Mouse (Mus musculus) liver, embryonic 11.5 days (tissue): ENCODE measurements around the gene Olfr1420. TPM values are rescaled to one million over a fixed set of nuclear protein-coding genes. Genes with fewer than 3 reads are reported as not detected.
"Not testable (repeated sequence)": the region's sequence is repeated elsewhere in the genome, so short reads cannot be mapped to it uniquely, and the experiment has no call there.

Experiments
- ATAC-seq: fragments of 200-750 bp; cut with Nextera tagmentation; replicated peaks from 2 replicates; pipeline ENCODE4 v1.8.0; 2017; ENCODE audit warnings: moderate number of reproducible peaks, mild to moderate bottlenecking, moderate TSS enrichment, moderate library complexity; ENCODE audit not compliant: low FRiP score
- DNase-seq: peaks from one replicate; pipeline ENCODE4 v3.0.0-alpha.2; 2017; ENCODE audit warnings: low spot score
- H3K27ac ChIP-seq: fragments of 300-500 bp; sonication (generic); 2 replicates; pipeline ENCODE4 v1.5.1; 2014; ENCODE audit warnings: mild to moderate bottlenecking, low read depth, low read length, control low read depth
- H3K27me3 ChIP-seq: fragments of 300-500 bp; sonication (generic); replicated peaks from 2 replicates; pipeline ENCODE4 v1.6.1; 2014; ENCODE audit warnings: low read length, mixed read lengths; ENCODE audit not compliant: control insufficient read depth, insufficient read depth
- H3K36me3 ChIP-seq: fragments of 300-500 bp; sonication (generic); 2 replicates; pipeline ENCODE4 v1.6.1; 2014; ENCODE audit warnings: mild to moderate bottlenecking, low read length, moderate library complexity, mixed read lengths; ENCODE audit not compliant: control insufficient read depth, insufficient read depth
- H3K4me1 ChIP-seq: fragments of 300-500 bp; sonication (generic); replicated peaks from 2 replicates; pipeline ENCODE4 v1.6.1; 2014; ENCODE audit warnings: low read length, mixed read lengths; ENCODE audit not compliant: control insufficient read depth, insufficient read depth
- H3K4me2 ChIP-seq: fragments of 300-500 bp; sonication (generic); 2 replicates; pipeline ENCODE4 v1.6.1; 2014; ENCODE audit warnings: mild to moderate bottlenecking, control low read depth, moderate library complexity
- H3K4me3 ChIP-seq: fragments of 300-500 bp; sonication (generic); 2 replicates; pipeline ENCODE4 v1.5.1; 2014; ENCODE audit warnings: low read depth, low read length, control low read depth
- H3K9ac ChIP-seq: fragments of 300-500 bp; sonication (generic); 2 replicates; pipeline ENCODE4 v1.6.1; 2014; ENCODE audit warnings: low read depth, low read length, control low read depth
- H3K9me3 ChIP-seq: fragments of 300-500 bp; sonication (generic); 2 replicates; pipeline ENCODE4 v1.6.1; 2016; ENCODE audit warnings: low read length, inconsistent platforms, mixed read lengths; ENCODE audit not compliant: control insufficient read depth
- WGBS: fragments of 180-500 bp; shearing (Covaris S2); extraction: QIAGEN DNeasy Blood & Tissue Kit; methylation state at CpG from one replicate; pipeline ENCODE4 v1.1.7; 2014; 5-methylcytosine and 5-hydroxymethylcytosine counted together
- polyA plus RNA-seq: library from polyadenylated mRNA; unstranded; fragments of >200 nt; fragmentation: Nextera tagmentation; extraction: Ambion mirVana; gene quantifications from 2 replicates; pipeline ENCODE4 v1.2.1, GENCODE M21; 2014

The Olfr1420 gene
- polyA plus RNA-seq, 1 experiment from 2014 or later, result not detected

DNA sequence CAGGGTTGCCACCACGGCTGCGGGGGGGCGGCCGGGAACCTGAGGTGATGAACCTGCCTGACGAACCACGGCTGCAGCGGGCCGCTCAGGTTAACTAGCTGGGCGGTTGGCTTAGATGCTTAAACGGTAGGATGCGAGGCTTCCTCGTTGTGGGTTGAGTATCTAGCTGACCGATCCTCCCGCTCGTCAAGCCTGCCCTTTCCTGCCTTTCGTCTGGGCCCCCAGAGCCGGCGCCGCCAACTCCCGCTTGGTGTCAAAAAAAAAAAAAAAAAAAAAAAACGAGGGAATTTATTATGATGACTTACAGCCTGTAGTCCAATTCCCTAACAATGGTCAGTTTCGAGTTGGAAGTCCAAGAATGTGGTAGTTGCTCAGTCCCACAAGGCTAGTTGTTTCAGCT is 8.0 kb upstream of the Olfr1420 start:
- WGBS, result 43% methylated on average over 22 of the region's 22 CpGs
- not testable (repeated sequence) for H3K9me3 ChIP-seq, ATAC-seq, H3K4me3 ChIP-seq, H3K36me3 ChIP-seq, H3K4me2 ChIP-seq, DNase-seq, H3K27ac ChIP-seq, H3K4me1 ChIP-seq, H3K27me3 ChIP-seq, H3K9ac ChIP-seq

DNA sequence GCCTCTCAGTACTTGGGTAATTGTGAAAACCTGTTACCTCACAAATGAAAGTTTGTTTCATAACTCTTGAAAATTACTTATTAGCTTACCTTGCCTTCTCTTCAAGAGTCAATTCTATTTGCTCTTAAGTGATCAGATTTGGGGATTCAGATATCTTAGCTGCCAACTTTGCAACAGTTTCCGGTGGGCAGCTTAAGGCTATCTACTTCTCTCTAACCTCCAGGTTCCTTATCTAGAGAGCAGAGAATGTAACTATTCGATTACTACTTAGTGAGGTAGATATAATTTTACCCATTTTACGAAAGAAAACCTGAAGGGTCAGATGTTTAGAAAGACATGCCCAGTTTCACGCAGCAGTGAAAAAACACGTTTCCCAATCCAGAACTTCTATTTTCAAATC is 24.7 kb downstream of the Olfr1420 start:
- no peak overlapping the region for H3K27ac ChIP-seq

DNA sequence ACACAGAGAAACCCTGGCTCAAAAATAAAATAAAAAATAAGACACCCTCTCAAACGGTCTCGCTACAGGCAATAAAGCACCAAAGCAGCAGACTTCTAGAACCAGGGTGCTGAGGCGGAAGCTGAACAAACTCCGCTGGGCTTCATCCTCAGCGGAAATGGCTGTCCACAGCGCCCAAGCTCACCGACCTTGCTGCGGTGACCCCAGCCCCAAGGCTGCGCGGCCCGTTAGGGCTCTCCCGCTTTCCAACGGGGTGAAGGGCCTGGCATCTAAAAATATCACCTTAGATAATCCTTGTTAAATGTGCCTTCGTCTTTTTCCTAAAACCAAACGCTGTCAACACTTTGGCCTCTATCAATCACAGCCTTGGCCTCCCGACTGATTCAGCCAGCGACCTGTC is 25.2 kb downstream of the Olfr1420 start:
- Histone ChIP-seq H3K9ac (peak overlapping the region; percentile 66), H3K9me3 (no peaks in the 10 kb centered on the region), H3K4me1 (peaks cover 15% of the 10 kb centered on the region), H3K27ac (peak overlapping the region; percentile 74), H3K36me3 (no peaks in the 10 kb centered on the region; the same call in 1 of the 2 replicates), H3K27me3 (no peaks in the 10 kb centered on the region), H3K4me2 (peak overlapping the region; percentile 84), H3K4me3 (peak overlapping the region; percentile 96)
- 2% methylated on average over 17 of the region's 17 CpGs for WGBS
- DNase-seq, result no peak
- ATAC-seq, result peak; percentile 8

More for the DNA sequence above, 24.7 kb downstream of the Olfr1420 start:
- Histone ChIP-seq H3K36me3 (no peaks in the 10 kb centered on the region; the same call in 1 of the 2 replicates), H3K4me1 (peaks cover 15% of the 10 kb centered on the region), H3K9ac (peak overlapping the region; percentile 66; the same call in 1 of the 2 replicates), H3K27me3 (no peaks in the 10 kb centered on the region), H3K4me2 (peak overlapping the region; percentile 84), H3K4me3 (peak overlapping the region; percentile 96), H3K9me3 (no peaks in the 10 kb centered on the region)
- WGBS, result 56% methylated on average over 5 of the region's 5 CpGs
- DNase-seq (no peak), ATAC-seq (no peak)

DNA sequence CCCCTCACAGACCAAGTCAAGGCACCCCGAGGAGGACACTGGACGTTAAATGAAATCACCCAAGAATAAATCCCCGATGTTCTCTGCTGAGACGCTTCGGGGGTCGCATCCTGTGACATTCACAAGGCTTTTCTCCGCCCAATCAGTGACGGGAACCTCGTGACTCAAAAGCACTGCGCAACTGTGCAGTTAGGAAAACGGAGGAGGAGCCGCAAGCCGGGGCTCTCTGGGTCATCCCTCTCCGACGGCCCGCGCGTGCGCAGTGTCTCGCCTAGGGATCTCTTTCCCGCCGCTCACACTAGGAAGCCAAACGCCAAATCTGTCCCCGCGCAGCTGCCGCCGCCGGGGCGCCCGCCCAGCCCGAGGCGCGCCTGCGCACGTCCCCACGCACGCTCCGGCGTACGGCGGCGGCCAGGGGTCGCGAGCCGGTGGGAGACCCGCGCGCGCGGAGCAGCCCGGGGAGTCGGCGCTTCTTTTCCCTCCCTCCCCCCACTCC is 25.7 kb downstream of the Olfr1420 start, which contains the start of gene Patl1:
TSS of gene Patl1 (plus strand) at position 363 of the 496 bp plus-strand sequence.
- Histone ChIP-seq H3K27ac (peak within 1 kb of the TSS; percentile 89), H3K36me3 (no peaks in the 10 kb centered on the region; the same call in 1 of the 2 replicates), H3K9me3 (no peaks in the 10 kb centered on the region), H3K27me3 (no peaks in the 10 kb centered on the region), H3K4me2 (peak within 1 kb of the TSS; percentile 90), H3K4me1 (peaks cover 15% of the 10 kb centered on the region), H3K4me3 (peak within 1 kb of the TSS; percentile 96), H3K9ac (peak within 1 kb of the TSS; percentile 94)
- ATAC-seq (peak; percentile 97), DNase-seq (peak; percentile 98)
- under 1% methylated on average over 52 of the region's 53 CpGs for WGBS

DNA sequence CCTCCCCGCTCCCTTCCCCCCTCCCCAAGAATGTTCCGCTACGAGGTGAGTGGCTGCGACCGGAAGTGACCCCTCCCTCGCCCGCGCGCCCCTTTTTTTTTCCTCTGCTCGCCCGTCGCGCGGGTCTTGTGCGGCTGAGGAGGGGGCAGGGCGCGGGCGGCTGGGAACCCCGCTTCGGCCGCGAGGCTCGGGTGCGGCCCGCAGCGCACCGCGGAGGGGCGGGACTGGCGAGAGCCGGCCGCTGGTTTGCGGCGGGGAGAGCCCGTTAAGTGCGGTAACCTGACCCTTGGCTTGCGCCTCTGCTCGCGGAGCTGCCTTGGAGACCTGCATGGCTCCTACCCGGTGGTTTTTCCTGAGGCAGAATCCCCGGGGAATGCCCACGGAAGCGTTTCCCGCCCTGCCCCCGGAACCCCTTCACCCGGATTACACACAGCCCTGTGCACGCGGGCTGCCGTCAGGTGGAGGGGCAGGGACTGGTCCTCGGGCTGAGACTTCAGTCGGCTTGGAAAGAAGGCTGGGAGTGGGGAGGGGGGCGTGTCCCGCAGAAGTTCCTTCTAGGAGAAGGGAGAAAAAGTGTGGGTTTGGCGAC is 26.3 kb downstream of the Olfr1420 start:
- H3K27me3 ChIP-seq, result no peaks in the 10 kb centered on the region
- no peaks in the 10 kb centered on the region; the same call in 1 of the 2 replicates for H3K36me3 ChIP-seq
- H3K4me2 ChIP-seq, result peak overlapping the region; percentile 90
- WGBS, result under 1% methylated on average over 45 of the region's 54 CpGs
- peak overlapping the region; percentile 89 for H3K27ac ChIP-seq
- peak; percentile 73 for DNase-seq
- H3K9ac ChIP-seq, result peak overlapping the region; percentile 94
- H3K9me3 ChIP-seq, result no peaks in the 10 kb centered on the region
- peak; percentile 53 for ATAC-seq
- H3K4me3 ChIP-seq, result peak overlapping the region; percentile 96
- H3K4me1 ChIP-seq, result peaks cover 15% of the 10 kb centered on the region

DNA sequence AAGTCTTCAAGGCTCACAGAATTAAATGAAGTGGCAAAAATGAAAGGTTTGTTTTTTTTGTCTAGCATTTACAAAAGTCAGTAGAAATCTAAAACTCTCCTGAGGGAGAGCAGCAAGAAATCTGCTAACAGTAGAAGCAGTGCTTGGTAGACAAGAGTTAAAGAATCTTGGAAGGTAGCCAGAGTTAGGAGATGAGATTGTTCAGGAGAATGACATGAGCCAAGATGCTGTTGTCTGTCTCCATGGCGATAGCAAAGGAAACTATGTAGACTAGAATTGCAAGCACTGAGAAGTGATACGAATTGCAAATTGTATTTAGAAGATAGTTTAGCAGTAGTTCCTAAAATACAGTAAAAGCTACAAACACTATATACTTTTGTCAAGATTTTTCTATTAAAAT is 29.4 kb downstream of the Olfr1420 start:
- ATAC-seq (no peak), DNase-seq (no peak)
- Histone ChIP-seq H3K36me3 (no peaks in the 10 kb centered on the region; the same call in 1 of the 2 replicates), H3K9ac (no peak overlapping the region), H3K4me2 (no peak overlapping the region), H3K4me3 (no peak overlapping the region), H3K9me3 (no peaks in the 10 kb centered on the region), H3K27me3 (no peaks in the 10 kb centered on the region), H3K4me1 (peaks cover 15% of the 10 kb centered on the region), H3K27ac (no peak overlapping the region)
- WGBS, result 82% methylated on average over 2 of the region's 2 CpGs

DNA sequence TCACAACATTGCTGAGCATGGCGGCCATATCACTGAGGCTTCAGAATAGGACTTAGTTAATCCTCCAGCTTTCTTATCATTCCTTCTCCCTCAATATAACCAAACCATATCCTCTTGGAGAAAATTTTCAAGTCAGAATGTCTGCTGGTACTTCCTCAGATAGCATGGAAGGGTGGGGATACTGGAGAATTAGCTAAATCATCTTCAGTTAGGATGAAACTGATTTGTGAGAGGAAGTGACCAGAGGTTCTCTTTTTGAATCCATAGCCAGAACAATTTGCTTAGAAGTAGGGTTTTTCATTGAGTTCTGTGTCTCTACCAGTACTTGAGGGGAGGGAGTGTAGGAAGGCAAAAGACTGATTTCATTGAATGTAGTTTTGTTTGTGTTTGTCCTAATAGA is 35.7 kb downstream of the Olfr1420 start:
- Histone ChIP-seq H3K27me3 (no peaks in the 10 kb centered on the region), H3K36me3 (peaks cover 27% of the 10 kb centered on the region), H3K4me3 (no peak overlapping the region), H3K27ac (no peak overlapping the region), H3K4me1 (no peaks in the 10 kb centered on the region), H3K9me3 (no peaks in the 10 kb centered on the region), H3K4me2 (no peak overlapping the region), H3K9ac (no peak overlapping the region)
- WGBS, result 93% methylated on average over 1 of the region's 1 CpGs
- ATAC-seq (no peak), DNase-seq (no peak)

DNA sequence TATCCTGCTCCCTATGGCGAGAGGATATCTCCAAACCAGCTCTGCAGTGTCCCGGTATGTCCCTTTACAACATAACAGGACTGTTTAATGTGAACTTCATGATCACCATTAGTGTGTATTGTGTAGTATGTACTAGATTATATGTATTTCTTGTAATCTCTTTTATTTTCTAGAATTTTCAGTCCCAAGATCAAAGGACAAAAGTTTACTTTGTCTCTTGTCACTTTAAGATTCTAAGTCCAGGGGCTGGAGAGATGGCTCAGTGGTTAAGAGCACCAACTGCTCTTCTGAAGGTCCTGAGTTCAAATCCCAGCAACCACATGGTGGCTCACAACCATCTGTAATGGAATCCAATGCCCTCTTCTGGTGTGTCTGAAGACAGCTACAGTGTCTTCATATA is 36.1 kb downstream of the Olfr1420 start:
- not testable (repeated sequence) for DNase-seq, H3K4me2 ChIP-seq, H3K9me3 ChIP-seq, H3K27ac ChIP-seq, H3K27me3 ChIP-seq, H3K4me3 ChIP-seq, ATAC-seq, H3K4me1 ChIP-seq, H3K9ac ChIP-seq
- WGBS, result 95% methylated on average over 2 of the region's 2 CpGs
- H3K36me3 ChIP-seq, result peaks cover 27% of the 10 kb centered on the region

DNA sequence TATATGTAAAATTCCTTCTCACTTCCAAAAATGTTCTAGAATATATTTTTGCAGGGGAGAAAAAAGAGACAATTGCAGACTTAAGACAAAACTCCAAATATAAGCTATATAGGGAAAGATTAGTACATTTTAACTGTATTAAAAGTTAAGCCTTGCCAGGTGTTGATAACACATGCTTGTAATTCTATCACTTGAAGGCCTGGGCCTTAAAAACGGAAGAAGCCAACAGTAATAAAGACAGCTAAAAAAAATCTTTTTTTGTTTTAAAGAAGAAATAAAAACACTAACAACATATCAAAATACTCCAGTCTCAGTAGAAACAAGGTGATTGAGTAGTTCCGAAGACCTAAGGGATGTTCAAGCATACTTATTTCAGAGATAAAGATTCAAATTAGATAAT is 40.0 kb downstream of the Olfr1420 start:
- Histone ChIP-seq H3K27me3 (no peaks in the 10 kb centered on the region), H3K9ac (no peak overlapping the region), H3K9me3 (no peaks in the 10 kb centered on the region), H3K4me2 (no peak overlapping the region), H3K36me3 (peaks cover 40% of the 10 kb centered on the region), H3K27ac (no peak overlapping the region), H3K4me1 (no peaks in the 10 kb centered on the region), H3K4me3 (no peak overlapping the region)
- ATAC-seq (no peak), DNase-seq (no peak)
- WGBS, result 86% methylated on average over 2 of the region's 2 CpGs
